Mouse (Mus musculus) stomach, postnatal 0 days (tissue): ENCODE data around the gene Fgfr2.

Source experiments
- CTCF ChIP-seq: IDR thresholded peaks from 2 replicates; pipeline ENCODE4 v1.5.1; 2016; ENCODE audit warnings: antibody characterized with exemption, low read depth, mild to moderate bottlenecking, moderate library complexity
- EP300 ChIP-seq: optimal IDR thresholded peaks from 2 replicates; pipeline ENCODE3; 2016; ENCODE audit warnings: antibody characterized with exemption

DNA sequence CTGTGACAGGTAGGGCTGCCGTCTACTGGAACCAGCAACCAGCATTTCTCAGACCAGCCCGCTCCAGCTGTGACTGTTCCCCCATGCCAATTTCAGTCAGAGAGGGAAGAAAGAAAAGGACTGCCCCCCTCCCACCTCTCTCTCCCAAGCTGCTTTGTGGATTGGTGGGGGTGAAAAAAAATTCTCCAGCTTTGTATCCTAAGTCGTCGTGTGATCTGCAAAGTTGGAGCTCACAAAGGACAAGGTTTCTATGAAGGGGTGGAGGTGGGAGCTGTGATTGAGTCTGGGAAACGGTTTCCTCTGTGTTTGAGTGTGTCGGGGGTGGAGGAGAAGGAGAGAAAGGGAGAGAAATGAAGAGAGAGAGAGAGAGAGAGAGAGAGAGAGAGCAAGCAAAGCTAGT, 1147.3 kb downstream of the Fgfr2 start:
- no peak for TF ChIP-seq CTCF
- no peak for TF ChIP-seq EP300
